Mouse (Mus musculus): Measurements from ENCODE around the gene Pakap.

The Pakap gene

GRCm38 (mm10) chr4:57625756-57626155, 57.8 kb downstream of the Pakap start:
- no peak for DNase-seq (ENCODE audit: low read depth)

DNA sequence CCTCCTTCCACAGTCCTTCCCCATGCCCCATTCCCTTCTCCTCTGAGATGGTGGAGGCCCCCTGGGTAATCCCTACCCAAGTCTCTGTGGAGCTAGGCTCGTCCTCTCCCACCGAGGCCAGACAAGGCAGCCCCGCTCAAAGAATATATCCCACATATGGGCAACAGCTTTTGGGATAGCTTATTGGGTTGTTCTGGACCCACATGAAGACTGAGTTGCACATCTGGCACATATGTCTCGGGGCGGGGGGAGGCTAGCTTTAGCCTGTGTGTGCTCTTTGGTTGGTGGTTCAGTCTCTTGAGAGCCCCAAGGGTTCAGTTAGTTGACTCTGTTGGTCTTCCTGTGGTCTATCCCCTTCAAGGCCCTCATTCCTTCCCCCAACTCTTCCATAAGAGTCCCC, 58.9 kb downstream of the Pakap start:
- DNase-seq (ENCODE audit: low read depth) = no peak

DNA sequence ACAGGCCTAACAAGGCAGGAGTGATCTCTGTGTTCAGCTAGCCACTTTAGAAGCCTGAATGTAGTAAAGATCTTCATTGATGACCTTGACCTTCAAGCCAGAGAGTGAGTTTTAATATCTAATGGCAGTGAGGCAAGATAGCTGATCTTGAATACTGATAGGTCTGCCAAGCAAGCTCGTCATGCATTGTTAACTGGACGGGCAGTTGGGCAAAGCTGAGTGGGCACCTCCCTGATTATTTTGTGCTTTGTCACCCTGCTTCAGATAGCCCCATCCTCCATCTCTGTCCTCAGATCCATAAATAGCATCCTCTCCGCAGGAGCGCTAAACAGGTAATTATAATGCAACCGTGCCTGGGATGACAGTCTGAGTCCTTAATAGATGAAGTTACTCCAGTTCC, 64.4 kb downstream of the Pakap start:
- no peak for DNase-seq (ENCODE audit: low read depth)

DNA sequence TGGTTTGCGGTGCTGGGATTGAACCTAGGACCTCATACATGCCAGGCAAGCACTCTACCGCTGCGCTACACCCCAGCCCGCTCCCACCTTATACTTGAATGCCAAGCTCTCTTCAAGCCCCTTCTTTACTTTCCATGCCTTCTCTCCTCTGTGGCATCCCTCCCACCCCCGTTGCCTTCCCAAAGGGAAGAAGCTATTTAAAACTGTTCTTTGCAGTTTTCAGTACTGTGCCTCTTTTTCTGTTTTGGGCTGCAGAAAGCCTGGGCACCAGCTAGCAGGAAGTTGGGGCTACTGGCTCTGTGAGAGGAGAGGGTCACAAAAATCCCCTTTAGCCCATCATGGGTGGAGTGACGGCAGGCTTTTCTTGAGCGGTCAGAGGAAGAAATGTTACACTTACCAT, 65.1 kb downstream of the Pakap start:
- DNase-seq (ENCODE audit: low read depth) = no peak

- DNase-seq (ENCODE audit: low read depth) = peak; percentile 23
Measured at GRCm38 (mm10) chr4:57634956-57635355, 67.0 kb downstream of the Pakap start.

DNA sequence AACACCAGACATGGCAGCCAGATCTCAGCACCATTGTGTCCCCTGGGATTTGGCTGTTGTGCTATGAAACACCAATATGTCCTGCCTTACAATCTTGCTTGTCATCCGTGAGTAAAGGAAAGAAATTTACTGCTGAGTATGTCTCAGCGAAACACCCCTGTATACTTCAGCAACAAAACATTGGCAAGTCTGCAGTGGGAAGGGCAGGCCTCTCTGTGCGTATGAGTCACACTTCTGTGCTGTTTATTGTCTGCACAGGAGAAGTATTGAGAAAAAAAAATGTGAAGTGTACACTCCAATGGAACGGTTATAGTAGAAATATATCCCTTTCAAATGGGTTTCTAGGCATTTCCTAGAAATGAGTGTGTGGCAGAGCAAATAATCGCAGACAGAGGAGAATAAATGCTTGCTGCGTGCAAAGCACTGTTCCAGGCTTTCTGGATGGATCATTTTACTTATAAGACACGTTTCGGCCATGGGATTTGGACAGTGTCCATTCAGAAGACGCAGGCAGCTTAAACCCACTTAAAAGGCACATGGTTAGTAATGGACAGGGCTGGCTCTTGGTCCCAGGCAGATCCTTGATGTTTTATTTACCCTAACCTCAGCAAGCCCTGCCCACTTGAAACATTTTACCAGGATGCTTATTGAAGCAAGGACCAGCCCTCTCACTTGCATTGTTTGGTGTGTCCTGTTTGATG, 69.0 kb downstream of the Pakap start:
- DNase-seq (ENCODE audit: low read depth) = peak; percentile 84

DNA sequence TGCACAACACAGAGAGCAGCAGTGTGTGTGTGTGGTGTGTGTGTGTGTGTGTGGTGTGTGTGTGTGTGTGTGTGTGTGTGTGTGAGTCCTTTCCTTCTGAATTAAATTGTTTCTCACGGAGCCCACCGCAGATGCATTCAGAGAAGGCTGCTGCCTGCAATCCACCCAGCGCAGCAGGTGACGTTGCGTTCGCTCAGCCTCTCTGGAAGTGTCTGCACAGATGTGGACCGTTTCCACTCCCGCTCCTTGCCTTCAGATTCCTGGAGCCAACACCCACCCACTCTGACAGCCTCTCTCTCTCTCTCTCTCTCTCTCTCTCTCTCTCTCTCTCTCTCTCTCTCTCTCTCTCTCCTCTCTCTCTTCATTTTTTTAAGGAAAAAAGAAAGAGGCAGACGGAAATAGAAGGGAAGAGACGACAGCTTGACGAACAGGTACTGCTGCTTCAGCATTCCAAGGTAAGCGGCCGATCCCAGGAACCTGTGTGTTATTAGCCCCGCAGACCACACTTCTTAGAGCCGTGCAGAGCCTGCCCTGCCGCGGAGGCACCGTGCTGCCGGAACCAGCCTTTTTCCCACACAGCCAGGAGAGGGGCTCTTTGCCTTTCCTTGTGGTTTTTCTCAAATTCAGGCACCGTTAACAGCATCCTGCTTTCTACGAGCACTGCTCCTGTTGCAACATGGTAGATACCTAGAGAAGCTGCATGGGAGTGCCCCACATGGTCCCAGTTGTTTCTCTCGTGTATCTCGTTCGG, 69.8 kb downstream of the Pakap start:
- DNase-seq (ENCODE audit: low read depth) = no peak

- no peak for DNase-seq (ENCODE audit: low read depth)
Measured at GRCm38 (mm10) chr4:57638941-57639340, 71.0 kb downstream of the Pakap start.

DNA sequence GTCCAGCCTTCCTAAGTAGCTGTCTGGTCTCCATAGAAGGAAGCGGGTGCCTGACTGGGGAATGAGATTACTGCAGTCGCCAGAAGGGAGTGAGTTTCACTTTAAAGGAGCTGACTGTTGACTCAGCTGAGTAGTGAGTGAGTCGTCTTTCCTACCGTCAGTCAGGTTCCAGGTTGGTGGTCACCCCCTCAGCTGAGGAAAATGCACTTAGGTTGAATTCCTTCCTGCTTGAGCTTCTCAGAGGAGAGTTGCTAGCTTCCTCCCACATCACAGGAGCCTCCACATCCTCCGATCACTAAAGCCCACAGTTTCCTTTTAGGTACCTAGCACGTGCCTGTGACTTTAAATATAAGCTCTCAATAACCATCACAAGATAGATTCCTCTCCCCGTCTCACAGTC, 72.2 kb downstream of the Pakap start:
- peak; percentile 59 for DNase-seq (ENCODE audit: low read depth)

GRCm38 (mm10) chr4:57640971-57641370, 73.0 kb downstream of the Pakap start:
- no peak for DNase-seq (ENCODE audit: low read depth)

DNA sequence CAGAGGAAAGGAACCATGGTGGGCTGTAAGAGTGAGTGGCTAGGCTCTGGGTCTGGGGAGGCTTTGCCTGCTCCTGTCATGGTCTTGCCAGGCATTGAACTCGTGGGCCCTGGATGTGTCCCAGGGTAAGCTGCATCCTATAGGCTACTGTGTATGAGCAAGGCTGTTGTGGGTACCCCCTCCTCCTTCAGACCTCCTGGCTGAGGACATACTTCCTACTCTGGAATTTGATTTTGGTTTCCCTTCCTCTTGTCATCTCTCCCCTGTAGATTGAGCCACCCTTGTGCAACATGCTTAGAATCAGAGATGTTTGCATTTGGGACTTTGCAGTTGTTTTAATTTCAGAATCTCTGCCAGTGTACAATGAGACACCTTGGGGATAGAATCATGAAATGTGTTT, 83.0 kb downstream of the Pakap start:
- DNase-seq (ENCODE audit: low read depth) = no peak

DNA sequence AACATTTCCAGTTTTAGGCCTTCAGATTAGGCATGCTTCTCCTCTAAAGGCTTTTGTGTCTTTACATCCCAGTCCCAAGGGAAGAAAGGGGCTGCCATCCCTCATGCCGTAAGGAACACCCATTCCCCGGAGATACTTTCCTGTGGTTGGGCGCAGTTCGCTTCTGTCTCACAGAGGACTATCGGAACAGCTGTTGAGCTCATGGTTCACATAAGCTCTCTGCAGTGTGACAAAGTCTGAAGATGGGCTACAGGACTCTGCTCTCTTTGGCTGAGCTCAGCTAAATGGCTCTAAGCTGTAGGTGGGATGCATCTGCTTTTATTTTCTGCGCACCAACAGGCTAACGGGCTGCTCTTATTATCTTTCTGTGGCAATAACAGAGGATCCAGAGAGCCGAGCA, 83.6 kb downstream of the Pakap start:
- no peak for DNase-seq (ENCODE audit: low read depth)

- DNase-seq (ENCODE audit: low read depth) = peak; percentile 83
Measured at GRCm38 (mm10) chr4:57652185-57652904, 84.4 kb downstream of the Pakap start.

- DNase-seq (ENCODE audit: low read depth) = no peak
Measured at GRCm38 (mm10) chr4:57655966-57656365, 88.0 kb downstream of the Pakap start.

DNA sequence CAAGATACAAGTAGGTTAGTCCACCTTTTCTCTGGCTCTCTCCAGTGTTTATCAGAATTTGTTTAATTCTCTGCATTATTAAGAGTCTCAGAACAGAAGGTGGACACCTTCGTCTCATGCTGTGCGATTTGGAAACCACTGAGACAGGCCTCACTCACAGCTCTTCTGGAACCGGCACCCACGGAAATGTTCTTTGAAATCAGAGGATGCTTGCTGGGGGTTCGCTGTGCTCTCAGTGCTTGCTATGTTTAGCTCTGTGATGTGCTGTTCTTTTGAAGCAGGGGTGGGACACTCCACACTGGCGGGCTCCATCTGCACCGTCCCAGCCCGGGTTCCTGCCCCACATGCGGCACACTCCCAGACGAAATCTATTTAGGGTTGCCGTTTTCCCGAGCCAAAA, 88.4 kb downstream of the Pakap start:
- no peak for DNase-seq (ENCODE audit: low read depth)

- no peak for DNase-seq (ENCODE audit: low read depth)
Measured at GRCm38 (mm10) chr4:57656861-57657260, 88.9 kb downstream of the Pakap start.

DNA sequence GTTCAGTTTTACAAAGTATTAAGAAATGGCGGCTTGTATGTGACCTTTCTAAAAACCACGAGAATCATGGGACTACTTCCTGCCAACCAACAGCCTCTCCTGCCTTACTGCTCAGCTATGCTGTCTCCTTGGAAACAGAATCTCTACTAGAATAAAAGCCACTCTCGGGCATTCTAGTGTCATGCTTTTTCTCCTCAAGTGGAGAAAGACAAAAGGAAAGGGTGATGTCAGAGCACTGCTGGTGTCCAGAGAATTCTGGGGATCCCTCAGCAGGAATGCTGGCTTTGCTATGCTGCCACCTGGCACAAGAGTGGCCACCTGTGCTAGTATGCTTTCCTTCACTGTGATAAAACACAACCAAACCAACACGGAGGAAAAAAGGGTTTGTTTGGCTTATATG, 92.5 kb downstream of the Pakap start:
- no peak for DNase-seq (ENCODE audit: low read depth)

GRCm38 (mm10) chr4:57666101-57666500, 98.1 kb downstream of the Pakap start:
- DNase-seq (ENCODE audit: low read depth) = peak; percentile 25

DNA sequence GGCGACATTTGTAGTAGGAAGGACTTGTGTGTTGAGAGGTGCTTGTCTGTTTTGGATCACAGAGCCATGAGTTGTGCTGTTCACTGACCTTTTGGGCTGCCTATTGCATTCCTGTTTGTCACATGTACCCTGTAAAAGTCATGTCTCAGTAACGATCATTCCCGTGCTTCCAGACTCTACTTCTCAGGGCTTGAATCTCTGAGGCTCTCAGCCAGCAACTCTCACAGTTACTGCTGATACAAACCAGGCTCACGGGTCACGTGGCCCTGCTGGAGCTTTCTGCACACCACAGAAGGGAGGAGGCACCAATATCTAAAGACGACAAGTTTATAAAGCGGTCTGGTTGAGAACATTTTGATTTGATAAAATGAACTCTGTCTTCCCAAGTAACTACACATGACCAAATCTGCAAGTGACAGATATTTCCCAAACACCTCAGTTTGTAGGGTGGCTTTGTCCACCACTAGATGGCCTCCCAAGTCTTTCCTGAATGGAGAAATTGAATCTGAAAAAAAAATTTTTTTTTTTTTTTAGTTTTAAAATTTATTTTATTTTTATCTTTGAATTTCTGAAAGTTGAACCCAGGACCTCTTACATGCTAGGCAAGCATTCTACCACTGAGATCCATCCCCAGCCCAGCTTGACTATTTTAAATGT, 103.0 kb downstream of the Pakap start:
- peak; percentile 72 for DNase-seq (ENCODE audit: low read depth)

GRCm38 (mm10) chr4:57672541-57672940, 104.6 kb downstream of the Pakap start:
- no peak for DNase-seq (ENCODE audit: low read depth)

DNA sequence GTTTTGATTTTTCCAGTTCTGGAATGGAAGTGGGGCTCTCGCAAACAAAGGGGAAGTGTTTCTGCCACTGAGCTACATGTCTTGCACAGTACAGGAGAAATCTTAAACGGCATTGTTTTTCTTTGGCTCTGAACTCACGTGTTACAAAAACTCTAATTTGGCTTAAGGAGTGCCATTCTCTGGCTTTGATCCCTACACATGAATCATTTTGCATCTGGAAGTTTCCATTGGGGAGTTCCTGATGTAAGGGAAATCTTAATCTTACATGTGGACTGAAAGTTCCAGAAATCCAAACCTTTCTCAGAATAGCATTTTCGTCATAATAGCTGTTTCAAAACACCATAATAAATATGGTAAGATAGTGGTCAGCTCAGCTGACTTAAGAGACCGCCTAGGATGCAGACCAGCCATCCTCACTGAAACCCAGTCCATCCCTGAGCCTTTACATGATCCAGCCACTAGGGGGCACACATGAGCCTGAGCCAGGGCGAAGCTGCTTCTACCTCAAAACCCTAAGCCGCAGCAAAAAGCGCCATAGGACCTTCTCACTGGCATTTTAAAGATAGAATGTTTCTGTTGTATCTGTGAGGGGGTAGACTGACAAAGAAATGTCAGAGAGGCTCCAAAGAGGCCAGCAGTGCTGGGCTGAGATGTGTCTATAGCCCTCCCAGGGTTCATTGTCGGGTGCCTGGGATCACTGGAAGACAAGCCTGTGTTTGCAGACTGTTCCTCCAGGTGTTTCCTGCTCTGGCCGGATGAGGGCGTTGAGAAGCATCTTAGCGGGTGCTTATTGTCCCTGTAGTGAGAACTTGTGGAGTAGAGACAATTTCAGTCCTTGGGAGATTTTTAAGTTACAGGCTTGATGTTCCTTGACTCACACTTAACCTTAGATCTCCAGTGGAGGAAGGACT, 105.3 kb downstream of the Pakap start:
- DNase-seq (ENCODE audit: low read depth) = peak; percentile 98

Data from NIH3T3 (cell line).